Mouse (Mus musculus): ENCODE measurements around the gene Otc. TPM values are rescaled to one million over a fixed set of nuclear protein-coding genes. Genes with fewer than 3 reads are reported as not detected.

The Otc gene
- total RNA-seq, 2 experiments from 2014 or later, result not detected

Other genes starting within 250 kb of the Otc start
- under 1 TPM; 0.52 to 0.53 TPM for gene Srpx, start 134.6 kb upstream of the Otc start, total RNA-seq (2021)
- gene Rpgr, start 35.4 kb upstream of the Otc start, total RNA-seq (2021), result 10 to 100 TPM; 17.7 to 18.7 TPM
- 1,000 to 10,000 TPM in 1 of 2 experiments, 100 to 1,000 TPM in 1; 973 to 1,092 TPM for gene Tspan7, start 232.9 kb downstream of the Otc start, total RNA-seq (2021)

Data from layer of hippocampus, postnatal 14 days (tissue).